Mouse (Mus musculus): ENCODE measurements around the gene Wdr37. TPM values are rescaled to one million over a fixed set of nuclear protein-coding genes. Genes with fewer than 3 reads are reported as not detected.
"Not testable (repeated sequence)": the region's sequence is repeated elsewhere in the genome, so short reads cannot be mapped to it uniquely, and the experiment has no call there.

Wdr37 gene
- polyA plus RNA-seq, 1 experiment from 2014 or later = 9.9 TPM

- Histone ChIP-seq H3K79me2 (ENCODE audit: inconsistent target) (peaks cover 100% of the 10 kb centered on the region), H3K27ac (no peak overlapping the region), H3K36me3 (ENCODE audit: inconsistent target) (peaks cover 9% of the 10 kb centered on the region; the same call in 1 of the 2 replicates), H3K4me3 (ENCODE audit: inconsistent target) (no peak overlapping the region)
- 93% methylated on average over 9 of the region's 9 CpGs for WGBS (ENCODE audit: missing documents)
Measured at GRCm38 (mm10) chr13:8860861-8861260, 10.8 kb downstream of the Wdr37 start.

GRCm38 (mm10) chr13:8858453-8858852 is 13.3 kb downstream of the Wdr37 start:
- H3K4me3 ChIP-seq (ENCODE audit: inconsistent target) = no peak overlapping the region
- peaks cover 31% of the 10 kb centered on the region for H3K36me3 ChIP-seq (ENCODE audit: inconsistent target)
- H3K27ac ChIP-seq = no peak overlapping the region
- 82% methylated on average over 6 of the region's 6 CpGs for WGBS (ENCODE audit: missing documents)
- H3K79me2 ChIP-seq (ENCODE audit: inconsistent target) = peaks cover 90% of the 10 kb centered on the region

- peaks cover 52% of the 10 kb centered on the region for H3K36me3 ChIP-seq (ENCODE audit: inconsistent target)
- no peak overlapping the region for H3K4me3 ChIP-seq (ENCODE audit: inconsistent target)
- H3K79me2 ChIP-seq (ENCODE audit: inconsistent target) = peaks cover 57% of the 10 kb centered on the region
- 93% methylated on average over 2 of the region's 2 CpGs for WGBS (ENCODE audit: missing documents)
- H3K27ac ChIP-seq = no peak overlapping the region
Measured at GRCm38 (mm10) chr13:8854769-8855168, 16.9 kb downstream of the Wdr37 start.

- Histone ChIP-seq H3K4me3 (ENCODE audit: inconsistent target) (no peak overlapping the region), H3K27ac (no peak overlapping the region), H3K79me2 (ENCODE audit: inconsistent target) (peaks cover 43% of the 10 kb centered on the region), H3K36me3 (ENCODE audit: inconsistent target) (peaks cover 63% of the 10 kb centered on the region)
- 98% methylated on average over 4 of the region's 4 CpGs for WGBS (ENCODE audit: missing documents)
Measured at GRCm38 (mm10) chr13:8853424-8853823, 18.3 kb downstream of the Wdr37 start.

- Histone ChIP-seq H3K27ac (no peak overlapping the region), H3K36me3 (ENCODE audit: inconsistent target) (peaks cover 54% of the 10 kb centered on the region), H3K4me3 (ENCODE audit: inconsistent target) (no peak overlapping the region), H3K79me2 (ENCODE audit: inconsistent target) (peaks cover 4% of the 10 kb centered on the region; the same call in 1 of the 2 replicates)
- 50% methylated on average over 1 of the region's 1 CpGs for WGBS (ENCODE audit: missing documents)
Measured at GRCm38 (mm10) chr13:8849311-8849710, 22.4 kb downstream of the Wdr37 start.

- peaks cover 41% of the 10 kb centered on the region for H3K36me3 ChIP-seq (ENCODE audit: inconsistent target)
- 52% methylated on average over 2 of the region's 2 CpGs for WGBS (ENCODE audit: missing documents)
- no peak overlapping the region for H3K4me3 ChIP-seq (ENCODE audit: inconsistent target)
- 0 out of 2 replicates have a peak, but pooled peaks cover 4% of the 10 kb centered on the region for H3K79me2 ChIP-seq (ENCODE audit: inconsistent target)
- no peak overlapping the region for H3K27ac ChIP-seq
Measured at GRCm38 (mm10) chr13:8847702-8848101, 24.0 kb downstream of the Wdr37 start.

- 13% methylated on average over 3 of the region's 3 CpGs for WGBS (ENCODE audit: missing documents)
- H3K4me3 ChIP-seq (ENCODE audit: inconsistent target) = no peak overlapping the region
- H3K79me2 ChIP-seq (ENCODE audit: inconsistent target) = peaks cover 10% of the 10 kb centered on the region; the same call in 1 of the 2 replicates
- peaks cover 38% of the 10 kb centered on the region for H3K36me3 ChIP-seq (ENCODE audit: inconsistent target)
- peak overlapping the region; percentile 31 for H3K27ac ChIP-seq
Measured at GRCm38 (mm10) chr13:8842273-8842672, 29.4 kb downstream of the Wdr37 start.

- H3K27ac ChIP-seq = peak overlapping the region; percentile 31; the same call in 1 of the 2 replicates
- not testable (repeated sequence) for H3K4me3 ChIP-seq (ENCODE audit: inconsistent target); H3K79me2 ChIP-seq (ENCODE audit: inconsistent target)
- 96% methylated on average over 7 of the region's 7 CpGs for WGBS (ENCODE audit: missing documents)
- peaks cover 34% of the 10 kb centered on the region for H3K36me3 ChIP-seq (ENCODE audit: inconsistent target)
Measured at GRCm38 (mm10) chr13:8841846-8842245, 29.9 kb downstream of the Wdr37 start.

GRCm38 (mm10) chr13:8840941-8841340 is 30.8 kb downstream of the Wdr37 start:
- H3K36me3 ChIP-seq (ENCODE audit: inconsistent target) = peaks cover 41% of the 10 kb centered on the region
- WGBS (ENCODE audit: missing documents) = 29% methylated on average over 2 of the region's 2 CpGs

GRCm38 (mm10) chr13:8839937-8840336 is 31.8 kb downstream of the Wdr37 start:
- H3K79me2 ChIP-seq (ENCODE audit: inconsistent target) = peaks cover 10% of the 10 kb centered on the region; the same call in 1 of the 2 replicates
- 80% methylated on average over 6 of the region's 6 CpGs for WGBS (ENCODE audit: missing documents)
- H3K27ac ChIP-seq = no peak overlapping the region
- H3K36me3 ChIP-seq (ENCODE audit: inconsistent target) = peaks cover 51% of the 10 kb centered on the region
- no peak overlapping the region for H3K4me3 ChIP-seq (ENCODE audit: inconsistent target)

More at GRCm38 (mm10) chr13:8840941-8841340, 30.8 kb downstream of the Wdr37 start:
- no peak overlapping the region for H3K27ac ChIP-seq
- H3K4me3 ChIP-seq (ENCODE audit: inconsistent target) = no peak overlapping the region
- peaks cover 10% of the 10 kb centered on the region; the same call in 1 of the 2 replicates for H3K79me2 ChIP-seq (ENCODE audit: inconsistent target)

GRCm38 (mm10) chr13:8839111-8839510 is 32.6 kb downstream of the Wdr37 start:
- Histone ChIP-seq H3K27ac (no peak overlapping the region), H3K36me3 (ENCODE audit: inconsistent target) (peaks cover 59% of the 10 kb centered on the region)
- WGBS (ENCODE audit: missing documents) = 81% methylated on average over 10 of the region's 10 CpGs

GRCm38 (mm10) chr13:8838394-8838793 is 33.3 kb downstream of the Wdr37 start:
- Histone ChIP-seq H3K27ac (no peak overlapping the region), H3K36me3 (ENCODE audit: inconsistent target) (peaks cover 62% of the 10 kb centered on the region)

More at GRCm38 (mm10) chr13:8839111-8839510, 32.6 kb downstream of the Wdr37 start:
- H3K79me2 ChIP-seq (ENCODE audit: inconsistent target) = peaks cover 10% of the 10 kb centered on the region; the same call in 1 of the 2 replicates
- H3K4me3 ChIP-seq (ENCODE audit: inconsistent target) = no peak overlapping the region

GRCm38 (mm10) chr13:8834573-8834972 is 37.1 kb downstream of the Wdr37 start:
- H3K4me3 ChIP-seq (ENCODE audit: inconsistent target) = no peak overlapping the region
- H3K79me2 ChIP-seq (ENCODE audit: inconsistent target) = peaks cover 26% of the 10 kb centered on the region; the same call in 1 of the 2 replicates
- peaks cover 88% of the 10 kb centered on the region for H3K36me3 ChIP-seq (ENCODE audit: inconsistent target)
- WGBS (ENCODE audit: missing documents) = 99% methylated on average over 5 of the region's 5 CpGs
- no peak overlapping the region for H3K27ac ChIP-seq

More at GRCm38 (mm10) chr13:8838394-8838793, 33.3 kb downstream of the Wdr37 start:
- WGBS (ENCODE audit: missing documents) = 85% methylated on average over 3 of the region's 3 CpGs
- Histone ChIP-seq H3K4me3 (ENCODE audit: inconsistent target) (no peak overlapping the region), H3K79me2 (ENCODE audit: inconsistent target) (peaks cover 10% of the 10 kb centered on the region; the same call in 1 of the 2 replicates)

- Histone ChIP-seq H3K27ac (no peak overlapping the region), H3K4me3 (ENCODE audit: inconsistent target) (no peak overlapping the region), H3K36me3 (ENCODE audit: inconsistent target) (peaks cover 83% of the 10 kb centered on the region), H3K79me2 (ENCODE audit: inconsistent target) (peaks cover 39% of the 10 kb centered on the region; the same call in 1 of the 2 replicates)
- WGBS (ENCODE audit: missing documents) = 86% methylated on average over 7 of the region's 7 CpGs
Measured at GRCm38 (mm10) chr13:8831546-8832251, 40.0 kb downstream of the Wdr37 start.

GRCm38 (mm10) chr13:8830696-8831095 is 41.0 kb downstream of the Wdr37 start:
- Histone ChIP-seq H3K79me2 (ENCODE audit: inconsistent target) (peaks cover 49% of the 10 kb centered on the region; the same call in 1 of the 2 replicates), H3K4me3 (ENCODE audit: inconsistent target) (no peak overlapping the region), H3K36me3 (ENCODE audit: inconsistent target) (peaks cover 75% of the 10 kb centered on the region), H3K27ac (no peak overlapping the region)
